Mouse (Mus musculus) erythroid progenitor cell, adult 5-6 weeks (primary cell): ENCODE measurements at regions not wholly inside any gene's neighbourhood (a gene's known extent, or its start where the extent isn't known, plus 50 kb on each side); places are given as distances from the start of the nearest gene placed in this dataset.

ENCODE experiments used
- ATAC-seq: replicated peaks from 2 replicates; pipeline ENCODE4 v1.8.0; 2016; ENCODE audit warnings: moderate number of reproducible peaks, mild to moderate bottlenecking, moderate TSS enrichment, inconsistent platforms; ENCODE audit not compliant: poor library complexity, low FRiP score, severe bottlenecking

GRCm38 (mm10) chr14:25242753-25243152 is 216.2 kb upstream of the Zmiz1 start:
- no peak for ATAC-seq

GRCm38 (mm10) chr14:25243289-25243688 is 215.7 kb upstream of the Zmiz1 start:
- ATAC-seq: no peak

- ATAC-seq: no peak
Observed at GRCm38 (mm10) chr14:25243698-25244097, 215.3 kb upstream of the Zmiz1 start.

- no peak for ATAC-seq
Observed at GRCm38 (mm10) chr14:25244841-25245240, 214.1 kb upstream of the Zmiz1 start.

GRCm38 (mm10) chr14:25245691-25246090 is 213.3 kb upstream of the Zmiz1 start:
- no peak for ATAC-seq

GRCm38 (mm10) chr14:25248941-25249340 is 210.0 kb upstream of the Zmiz1 start:
- no peak for ATAC-seq

- ATAC-seq: no peak
Observed at GRCm38 (mm10) chr14:25253016-25253850, 205.8 kb upstream of the Zmiz1 start.

- no peak for ATAC-seq
Observed at GRCm38 (mm10) chr14:25263121-25263520, 195.9 kb upstream of the Zmiz1 start.

- ATAC-seq: no peak
Observed at GRCm38 (mm10) chr14:25266846-25267245, 192.1 kb upstream of the Zmiz1 start.

GRCm38 (mm10) chr14:25268090-25268631 is 190.8 kb upstream of the Zmiz1 start:
- no peak for ATAC-seq

GRCm38 (mm10) chr14:25270227-25270876 is 188.6 kb upstream of the Zmiz1 start:
- ATAC-seq: no peak

GRCm38 (mm10) chr14:25272366-25273156 is 186.4 kb upstream of the Zmiz1 start:
- no peak for ATAC-seq

- no peak for ATAC-seq
Observed at GRCm38 (mm10) chr14:25279751-25280150, 179.2 kb upstream of the Zmiz1 start.

- no peak for ATAC-seq
Observed at GRCm38 (mm10) chr14:25292557-25292956, 166.4 kb upstream of the Zmiz1 start.

GRCm38 (mm10) chr14:25294226-25294625 is 164.8 kb upstream of the Zmiz1 start:
- ATAC-seq: no peak

- no peak for ATAC-seq
Observed at GRCm38 (mm10) chr14:25295688-25296350, 163.2 kb upstream of the Zmiz1 start.

- no peak for ATAC-seq
Observed at GRCm38 (mm10) chr14:25299673-25300190, 159.3 kb upstream of the Zmiz1 start.

GRCm38 (mm10) chr14:25301336-25302031 is 157.5 kb upstream of the Zmiz1 start:
- ATAC-seq: no peak

- ATAC-seq: no peak
Observed at GRCm38 (mm10) chr14:25304391-25304851, 154.6 kb upstream of the Zmiz1 start.
